Mouse (Mus musculus) spleen, adult 2 months (tissue): Measurements from ENCODE around the gene Cybrd1.

Experiments
- CTCF ChIP-seq: fragments of 200-500 bp; IDR thresholded peaks from 2 replicates; pipeline ENCODE4 v1.5.1; 2011; ENCODE audit warnings: mild to moderate bottlenecking, inconsistent platforms; ENCODE audit not compliant: insufficient read depth, insufficient read length, insufficient replicate concordance; ENCODE audit errors: extremely low read depth
- POLR2A ChIP-seq: fragments of 200-500 bp; IDR thresholded peaks from 2 replicates; pipeline ENCODE4 v1.6.1; 2011; ENCODE audit warnings: low read depth, low read length, inconsistent platforms

- TF ChIP-seq CTCF (no peak), POLR2A (no peak)
Measured at GRCm38 (mm10) chr2:71122268-71123029, 4.7 kb downstream of the Cybrd1 start.
